Mouse (Mus musculus): ENCODE measurements at regions not wholly inside any gene's neighbourhood (a gene's known extent, or its start where the extent isn't known, plus 50 kb on each side); places are given as distances from the start of the nearest gene placed in this dataset.

- H3K9ac ChIP-seq (ENCODE audit: low read depth, low read length), result no peak overlapping the region
- H3K4me2 ChIP-seq (ENCODE audit: low read length), result no peak overlapping the region
- DNase-seq (ENCODE audit: low spot score) (no peak), ATAC-seq (replicated peaks; ENCODE audit: low FRiP score, low read depth) (no peak)
- no peaks in the 10 kb centered on the region for H3K36me3 ChIP-seq (ENCODE audit: insufficient read depth, low read length)
- no peaks in the 10 kb centered on the region for H3K27me3 ChIP-seq (ENCODE audit: insufficient read depth, low read length)
- TF ChIP-seq CTCF (IDR thresholded peaks at IDR 0.05; ENCODE audit: low read depth), result no peak
- no peak overlapping the region for H3K4me3 ChIP-seq (replicated peaks; ENCODE audit: low read depth, low read length)
- H3K4me1 ChIP-seq (replicated peaks; ENCODE audit: insufficient read depth, low read length), result no peaks in the 10 kb centered on the region
- no peak overlapping the region for H3K27ac ChIP-seq
- 71% methylated on average over 7 of the region's 7 CpGs for WGBS
- no peaks in the 10 kb centered on the region for H3K9me3 ChIP-seq (replicated peaks; ENCODE audit: low read length)
These were observed 266.3 kb upstream of the Castor2 start for GRCm38 (mm10) chr5:133833217-133833616.

- Histone ChIP-seq H3K4me2 (ENCODE audit: low read length) (no peak overlapping the region), H3K27me3 (ENCODE audit: insufficient read depth, low read length) (no peaks in the 10 kb centered on the region), H3K4me3 (replicated peaks; ENCODE audit: low read depth, low read length) (no peak overlapping the region), H3K27ac (no peak overlapping the region), H3K36me3 (ENCODE audit: insufficient read depth, low read length) (no peaks in the 10 kb centered on the region), H3K4me1 (replicated peaks; ENCODE audit: insufficient read depth, low read length) (no peaks in the 10 kb centered on the region), H3K9ac (ENCODE audit: low read depth, low read length) (no peak overlapping the region), H3K9me3 (replicated peaks; ENCODE audit: low read length) (no peaks in the 10 kb centered on the region)
- DNase-seq (ENCODE audit: low spot score) (no peak), ATAC-seq (replicated peaks; ENCODE audit: low FRiP score, low read depth) (no peak)
- no peak for TF ChIP-seq CTCF (IDR thresholded peaks at IDR 0.05; ENCODE audit: low read depth)
- WGBS, result 89% methylated on average over 13 of the region's 13 CpGs
These were observed 271.3 kb upstream of the Castor2 start for GRCm38 (mm10) chr5:133828226-133828625.

- H3K9me3 ChIP-seq (replicated peaks; ENCODE audit: low read length), result no peaks in the 10 kb centered on the region
- ATAC-seq (replicated peaks; ENCODE audit: low FRiP score, low read depth) (no peak), DNase-seq (ENCODE audit: low spot score) (no peak)
- 52% methylated on average over 3 of the region's 3 CpGs for WGBS
- no peak overlapping the region for H3K4me2 ChIP-seq (ENCODE audit: low read length)
- no peak overlapping the region for H3K4me3 ChIP-seq (replicated peaks; ENCODE audit: low read depth, low read length)
- H3K27ac ChIP-seq, result no peak overlapping the region
- H3K36me3 ChIP-seq (ENCODE audit: insufficient read depth, low read length), result no peaks in the 10 kb centered on the region
- no peak for TF ChIP-seq CTCF (IDR thresholded peaks at IDR 0.05; ENCODE audit: low read depth)
- no peaks in the 10 kb centered on the region for H3K4me1 ChIP-seq (replicated peaks; ENCODE audit: insufficient read depth, low read length)
- no peaks in the 10 kb centered on the region for H3K27me3 ChIP-seq (ENCODE audit: insufficient read depth, low read length)
- H3K9ac ChIP-seq (ENCODE audit: low read depth, low read length), result no peak overlapping the region
These were observed 275.6 kb upstream of the Castor2 start for GRCm38 (mm10) chr5:133823871-133824270.

- TF ChIP-seq CTCF (IDR thresholded peaks at IDR 0.05; ENCODE audit: low read depth), result no peak
These were observed 278.2 kb upstream of the Castor2 start for GRCm38 (mm10) chr5:133821273-133821672.

GRCm38 (mm10) chr5:133815462-133815861 lies 284.0 kb upstream of the Castor2 start:
- DNase-seq (ENCODE audit: low spot score), result no peak
- peak; percentile 35; the same call in 1 of the 2 replicates for TF ChIP-seq CTCF (IDR thresholded peaks at IDR 0.05; ENCODE audit: low read depth)
- Histone ChIP-seq H3K27ac (no peak overlapping the region), H3K4me3 (replicated peaks; ENCODE audit: low read depth, low read length) (no peak overlapping the region), H3K9ac (ENCODE audit: low read depth, low read length) (no peak overlapping the region), H3K36me3 (ENCODE audit: insufficient read depth, low read length) (no peaks in the 10 kb centered on the region), H3K27me3 (ENCODE audit: insufficient read depth, low read length) (no peaks in the 10 kb centered on the region), H3K9me3 (replicated peaks; ENCODE audit: low read length) (no peaks in the 10 kb centered on the region), H3K4me2 (ENCODE audit: low read length) (no peak overlapping the region), H3K4me1 (replicated peaks; ENCODE audit: insufficient read depth, low read length) (no peaks in the 10 kb centered on the region)
- 83% methylated on average over 5 of the region's 5 CpGs for WGBS
- ATAC-seq (replicated peaks; ENCODE audit: low FRiP score, low read depth), result no peak

More at GRCm38 (mm10) chr5:133821273-133821672, 278.2 kb upstream of the Castor2 start:
- ATAC-seq (replicated peaks; ENCODE audit: low FRiP score, low read depth) (no peak), DNase-seq (ENCODE audit: low spot score) (no peak)
- H3K36me3 ChIP-seq (ENCODE audit: insufficient read depth, low read length), result no peaks in the 10 kb centered on the region
- no peaks in the 10 kb centered on the region for H3K27me3 ChIP-seq (ENCODE audit: insufficient read depth, low read length)
- no peak overlapping the region for H3K4me2 ChIP-seq (ENCODE audit: low read length)
- no peak overlapping the region for H3K9ac ChIP-seq (ENCODE audit: low read depth, low read length)
- no peak overlapping the region for H3K4me3 ChIP-seq (replicated peaks; ENCODE audit: low read depth, low read length)
- no peak overlapping the region for H3K27ac ChIP-seq
- 69% methylated on average over 3 of the region's 3 CpGs for WGBS
- no peaks in the 10 kb centered on the region for H3K9me3 ChIP-seq (replicated peaks; ENCODE audit: low read length)
- no peaks in the 10 kb centered on the region for H3K4me1 ChIP-seq (replicated peaks; ENCODE audit: insufficient read depth, low read length)

- Histone ChIP-seq H3K27ac (no peak overlapping the region), H3K9me3 (replicated peaks; ENCODE audit: low read length) (no peaks in the 10 kb centered on the region), H3K4me1 (replicated peaks; ENCODE audit: insufficient read depth, low read length) (no peaks in the 10 kb centered on the region), H3K4me2 (ENCODE audit: low read length) (no peak overlapping the region), H3K9ac (ENCODE audit: low read depth, low read length) (no peak overlapping the region), H3K36me3 (ENCODE audit: insufficient read depth, low read length) (no peaks in the 10 kb centered on the region), H3K27me3 (ENCODE audit: insufficient read depth, low read length) (no peaks in the 10 kb centered on the region), H3K4me3 (replicated peaks; ENCODE audit: low read depth, low read length) (no peak overlapping the region)
- TF ChIP-seq CTCF (IDR thresholded peaks at IDR 0.05; ENCODE audit: low read depth), result no peak
- 76% methylated on average over 6 of the region's 6 CpGs for WGBS
- no peak for ATAC-seq (replicated peaks; ENCODE audit: low FRiP score, low read depth)
- no peak for DNase-seq (ENCODE audit: low spot score)
These were observed 285.1 kb upstream of the Castor2 start for GRCm38 (mm10) chr5:133814436-133814835.

- TF ChIP-seq CTCF (IDR thresholded peaks at IDR 0.05; ENCODE audit: low read depth), result no peak
- H3K27me3 ChIP-seq (ENCODE audit: insufficient read depth, low read length), result no peaks in the 10 kb centered on the region
- no peak overlapping the region for H3K4me3 ChIP-seq (replicated peaks; ENCODE audit: low read depth, low read length)
- H3K9ac ChIP-seq (ENCODE audit: low read depth, low read length), result no peak overlapping the region
- H3K4me1 ChIP-seq (replicated peaks; ENCODE audit: insufficient read depth, low read length), result no peaks in the 10 kb centered on the region
- 70% methylated on average over 6 of the region's 6 CpGs for WGBS
- DNase-seq (ENCODE audit: low spot score), result no peak
- H3K9me3 ChIP-seq (replicated peaks; ENCODE audit: low read length), result no peaks in the 10 kb centered on the region
- ATAC-seq (replicated peaks; ENCODE audit: low FRiP score, low read depth), result no peak
- no peak overlapping the region for H3K27ac ChIP-seq
- no peak overlapping the region for H3K4me2 ChIP-seq (ENCODE audit: low read length)
- H3K36me3 ChIP-seq (ENCODE audit: insufficient read depth, low read length), result no peaks in the 10 kb centered on the region
These were observed 287.3 kb upstream of the Castor2 start for GRCm38 (mm10) chr5:133812216-133812615.

Measured in kidney, postnatal 0 days (tissue).